Mouse (Mus musculus): ENCODE data around the gene Cspg4. TPM values are rescaled to one million over a fixed set of nuclear protein-coding genes. Genes with fewer than 3 reads are reported as not detected.

Cspg4 gene
- polyA plus RNA-seq, 1 experiment from 2014 or later = 41.1 TPM

DNA sequence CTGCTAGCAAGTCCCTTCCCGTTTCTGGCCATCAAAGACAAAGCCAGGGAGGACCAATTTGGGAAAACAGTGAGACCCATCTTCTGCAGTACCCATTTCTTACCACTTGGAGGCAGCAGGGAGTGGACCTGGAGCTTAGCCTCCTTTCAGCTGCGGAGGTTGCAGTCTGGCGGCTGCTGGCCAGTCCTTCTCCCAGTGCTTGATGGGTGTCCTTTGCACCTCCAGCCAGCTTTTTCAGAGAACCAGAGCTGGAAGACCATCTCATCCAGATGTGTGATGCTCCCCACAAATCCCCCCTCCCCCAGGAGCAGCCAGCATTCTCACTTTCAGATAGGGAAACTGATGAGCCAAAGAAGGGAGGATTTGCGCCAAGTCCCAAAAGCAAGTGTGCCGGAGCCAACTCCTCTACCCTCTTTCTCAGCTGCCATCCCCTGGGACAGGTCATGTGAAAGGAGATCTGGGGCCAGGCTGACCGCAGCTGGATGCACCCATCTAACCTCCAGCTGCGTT lies 21.1 kb upstream of the Cspg4 start:
- no peak overlapping the region for H3K27ac ChIP-seq
- H3K27me3 ChIP-seq = peaks cover 28% of the 10 kb centered on the region
- H3K36me3 ChIP-seq = no peaks in the 10 kb centered on the region
- ATAC-seq (ENCODE audit: low FRiP score, low read depth) = no peak
- 36% methylated on average over 7 of the region's 7 CpGs for WGBS
- H3K4me1 ChIP-seq = peaks cover 23% of the 10 kb centered on the region
- H3K4me3 ChIP-seq = no peak overlapping the region
- H3K9ac ChIP-seq = no peak overlapping the region
- no peaks in the 10 kb centered on the region for H3K9me3 ChIP-seq
- H3K4me2 ChIP-seq (replicated peaks) = no peak overlapping the region

DNA sequence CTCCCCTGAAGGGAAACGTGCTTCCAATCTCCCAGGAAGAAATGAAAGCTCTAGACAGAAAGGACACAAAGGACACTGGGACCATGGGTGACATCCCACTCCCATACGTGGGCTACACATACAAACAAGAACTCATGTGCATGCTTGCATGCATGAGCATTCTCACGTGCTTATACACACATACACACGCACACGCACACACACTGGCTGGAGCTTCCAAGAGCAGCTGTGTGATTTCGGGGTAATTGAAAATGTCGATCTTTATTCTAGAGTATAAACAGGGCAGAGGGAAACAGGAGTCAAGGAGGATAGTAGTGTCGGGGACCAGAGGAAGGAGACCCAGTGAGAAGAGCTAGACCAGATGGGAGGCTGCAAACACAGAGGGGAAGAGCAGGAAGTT lies 20.2 kb upstream of the Cspg4 start:
- 69% methylated on average over 8 of the region's 8 CpGs for WGBS

DNA sequence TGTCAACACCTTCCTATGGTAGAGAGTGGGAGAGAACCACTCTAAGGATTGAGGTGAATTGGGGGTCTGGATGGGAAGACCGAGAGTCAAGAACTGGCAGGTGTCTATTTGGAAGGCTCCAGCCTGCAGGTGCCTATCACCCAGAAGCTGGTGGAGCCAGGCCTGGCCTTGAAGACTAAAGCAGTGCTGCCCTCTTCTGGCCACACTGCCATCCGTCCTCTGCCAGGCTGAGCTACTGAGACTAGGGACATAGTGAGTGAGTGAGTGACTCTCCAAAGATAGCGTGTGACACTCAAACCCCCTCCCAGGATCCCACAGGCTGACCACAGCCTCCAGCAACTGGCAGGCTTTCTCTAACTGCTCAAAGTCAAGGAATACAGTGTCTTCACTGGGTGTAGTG lies 17.3 kb upstream of the Cspg4 start:
- Histone ChIP-seq H3K4me2 (replicated peaks) (no peak overlapping the region), H3K36me3 (no peaks in the 10 kb centered on the region), H3K9me3 (no peaks in the 10 kb centered on the region), H3K9ac (no peak overlapping the region), H3K27ac (no peak overlapping the region), H3K4me3 (no peak overlapping the region), H3K27me3 (peaks cover 25% of the 10 kb centered on the region), H3K4me1 (peaks cover 27% of the 10 kb centered on the region)
- WGBS = 20% methylated on average over 3 of the region's 3 CpGs
- ATAC-seq (ENCODE audit: low FRiP score, low read depth) = no peak

More for the DNA sequence above, 20.2 kb upstream of the Cspg4 start:
- Histone ChIP-seq H3K9ac (0 out of 2 replicates have a peak overlapping the region, but pooled peaks have one; percentile 5), H3K36me3 (no peaks in the 10 kb centered on the region), H3K4me1 (peaks cover 23% of the 10 kb centered on the region), H3K4me3 (no peak overlapping the region), H3K9me3 (no peaks in the 10 kb centered on the region), H3K4me2 (replicated peaks) (no peak overlapping the region), H3K27ac (no peak overlapping the region), H3K27me3 (peaks cover 25% of the 10 kb centered on the region)
- no peak for ATAC-seq (ENCODE audit: low FRiP score, low read depth)

DNA sequence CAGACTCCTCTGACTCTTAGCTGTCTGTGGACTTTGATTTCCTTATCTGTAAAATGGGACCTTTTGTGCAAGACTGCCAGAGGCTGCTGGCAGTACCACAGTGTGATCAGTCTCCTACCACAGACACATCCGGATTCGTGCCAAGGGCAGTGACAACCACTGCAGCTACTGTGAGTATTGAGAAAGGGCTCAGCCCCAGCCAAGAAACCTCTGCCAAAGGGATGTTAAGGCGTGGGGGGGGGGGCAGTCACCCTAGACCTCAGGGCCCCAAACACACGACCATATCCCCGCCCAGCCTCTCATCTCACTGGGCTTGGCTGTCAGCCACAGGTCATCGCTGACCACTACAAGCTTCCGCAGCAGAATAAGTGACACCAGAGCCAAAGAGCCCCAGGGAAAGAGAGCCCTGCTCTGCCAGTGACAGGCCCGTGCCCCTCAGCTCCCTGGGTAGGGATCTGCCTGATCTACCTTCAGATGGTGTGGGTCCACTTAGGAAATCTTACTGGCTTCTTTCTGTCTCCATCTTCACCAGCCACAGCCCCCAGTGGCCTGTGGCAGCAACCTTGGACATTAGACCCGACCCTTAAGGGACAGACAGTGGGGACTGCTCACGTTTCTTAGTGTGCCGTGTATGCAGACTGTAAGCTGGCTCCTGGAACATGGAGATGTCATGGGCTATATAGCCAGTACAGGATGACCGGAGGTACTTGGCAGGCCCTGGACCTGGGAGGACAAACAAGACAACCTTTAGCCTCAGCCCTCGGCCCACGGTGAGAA lies 14.5 kb upstream of the Cspg4 start:
- no peak for ATAC-seq (ENCODE audit: low FRiP score, low read depth)
- Histone ChIP-seq H3K9me3 (no peaks in the 10 kb centered on the region), H3K27ac (no peak overlapping the region), H3K36me3 (no peaks in the 10 kb centered on the region), H3K27me3 (peaks cover 15% of the 10 kb centered on the region; the same call in 1 of the 2 replicates), H3K9ac (no peak overlapping the region), H3K4me3 (no peak overlapping the region), H3K4me2 (replicated peaks) (no peak overlapping the region), H3K4me1 (peaks cover 24% of the 10 kb centered on the region)
- WGBS = 77% methylated on average over 14 of the region's 14 CpGs

DNA sequence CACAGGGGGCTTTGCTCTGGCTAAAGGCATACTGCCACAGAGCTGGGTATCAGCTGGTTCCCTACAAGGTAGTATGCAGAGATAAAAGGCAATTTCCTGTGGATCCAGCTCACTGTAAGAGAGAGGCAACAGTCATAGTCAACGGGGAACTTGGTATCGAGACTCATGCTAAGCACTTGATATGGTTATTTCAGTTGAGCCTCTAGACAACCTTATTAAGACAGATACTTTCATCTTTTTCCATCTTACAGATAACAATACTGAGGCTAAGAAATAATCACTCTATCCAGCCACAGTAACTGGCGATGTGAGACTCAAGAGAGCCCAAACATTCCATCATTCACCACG lies 14.0 kb upstream of the Cspg4 start:
- H3K4me1 ChIP-seq = peaks cover 24% of the 10 kb centered on the region
- WGBS = 80% methylated on average over 4 of the region's 4 CpGs

DNA sequence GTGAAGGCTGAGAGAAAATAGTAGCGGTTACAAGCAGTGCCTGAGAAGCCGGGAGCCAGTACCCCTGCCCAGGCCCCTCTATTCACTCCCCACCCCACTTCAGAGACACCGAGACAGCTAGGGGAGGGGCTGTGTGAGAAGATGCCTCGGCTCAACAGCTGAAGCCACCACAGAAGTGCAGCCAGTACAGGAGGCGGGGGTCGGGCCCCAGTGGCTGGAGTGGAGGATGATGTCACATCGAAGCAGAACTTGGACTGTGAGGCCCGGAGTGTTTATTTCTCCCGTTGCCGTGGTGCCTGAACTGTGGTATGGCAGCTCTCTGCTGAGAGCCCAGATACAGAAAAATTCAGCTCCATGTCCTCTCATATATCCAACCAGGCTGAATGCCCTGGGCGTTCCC lies 13.1 kb upstream of the Cspg4 start:
- peak overlapping the region; percentile 10; the same call in 1 of the 2 replicates for H3K4me2 ChIP-seq (replicated peaks)
- no peaks in the 10 kb centered on the region for H3K36me3 ChIP-seq
- no peaks in the 10 kb centered on the region for H3K9me3 ChIP-seq
- H3K27me3 ChIP-seq = peaks cover 2% of the 10 kb centered on the region; the same call in 1 of the 2 replicates
- WGBS = 29% methylated on average over 11 of the region's 11 CpGs
- peak; percentile 86 for ATAC-seq (ENCODE audit: low FRiP score, low read depth)
- peaks cover 24% of the 10 kb centered on the region for H3K4me1 ChIP-seq
- no peak overlapping the region; the same call in 1 of the 2 replicates for H3K9ac ChIP-seq
- H3K4me3 ChIP-seq = no peak overlapping the region
- no peak overlapping the region for H3K27ac ChIP-seq

More for the DNA sequence above, 14.0 kb upstream of the Cspg4 start:
- no peak for ATAC-seq (ENCODE audit: low FRiP score, low read depth)
- peaks cover 10% of the 10 kb centered on the region; the same call in 1 of the 2 replicates for H3K27me3 ChIP-seq
- no peak overlapping the region for H3K4me3 ChIP-seq
- H3K4me2 ChIP-seq (replicated peaks) = no peak overlapping the region
- no peak overlapping the region for H3K9ac ChIP-seq
- H3K27ac ChIP-seq = no peak overlapping the region
- H3K36me3 ChIP-seq = no peaks in the 10 kb centered on the region
- H3K9me3 ChIP-seq = no peaks in the 10 kb centered on the region

DNA sequence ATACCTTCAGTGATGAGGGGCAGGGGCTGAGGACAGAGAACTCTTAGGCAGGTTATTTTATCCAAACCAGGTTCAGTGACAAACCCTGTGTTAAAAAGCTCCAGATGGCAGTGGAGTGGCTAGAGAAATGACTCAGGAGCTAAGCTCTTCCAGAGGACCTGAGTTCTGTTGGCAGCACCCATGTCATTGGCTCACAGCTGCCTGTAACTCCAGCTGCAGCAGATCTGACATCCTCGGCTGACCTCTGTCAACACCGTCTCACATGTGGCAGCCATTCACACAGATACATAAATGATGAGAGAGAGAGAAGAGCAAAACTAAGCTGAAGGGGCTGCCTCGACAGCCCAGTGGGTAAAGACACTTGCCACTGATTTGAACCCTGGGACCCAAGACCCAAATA lies 7.4 kb upstream of the Cspg4 start:
- H3K9me3 ChIP-seq = no peaks in the 10 kb centered on the region
- H3K9ac ChIP-seq = no peak overlapping the region
- H3K4me1 ChIP-seq = peaks cover 21% of the 10 kb centered on the region
- ATAC-seq (ENCODE audit: low FRiP score, low read depth) = no peak
- no peak overlapping the region for H3K4me3 ChIP-seq
- H3K27me3 ChIP-seq = no peaks in the 10 kb centered on the region
- 31% methylated on average over 3 of the region's 3 CpGs for WGBS
- H3K27ac ChIP-seq = no peak overlapping the region
- no peak overlapping the region for H3K4me2 ChIP-seq (replicated peaks)
- no peaks in the 10 kb centered on the region for H3K36me3 ChIP-seq

DNA sequence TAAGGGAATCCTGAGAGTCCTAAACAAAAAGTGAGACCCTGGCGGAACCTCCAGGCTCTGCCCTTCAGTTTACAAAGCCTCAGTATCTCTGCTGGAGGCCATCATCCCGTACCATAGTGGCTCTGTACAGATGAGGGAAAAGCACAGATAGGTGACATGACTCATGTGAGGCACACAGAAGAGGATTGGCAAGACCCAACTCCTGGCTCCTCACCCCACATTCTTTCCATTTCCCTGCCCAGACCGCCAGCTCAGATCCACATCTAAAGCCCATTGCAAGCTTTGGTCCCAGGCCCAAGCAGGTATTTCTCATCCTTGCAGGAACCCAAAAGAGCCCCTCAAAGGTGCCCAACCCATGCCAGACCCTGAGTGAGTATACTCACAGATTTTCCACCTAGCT lies 4.8 kb upstream of the Cspg4 start:
- no peak overlapping the region for H3K9ac ChIP-seq
- no peaks in the 10 kb centered on the region for H3K36me3 ChIP-seq
- H3K27me3 ChIP-seq = no peaks in the 10 kb centered on the region
- no peak overlapping the region for H3K4me3 ChIP-seq
- WGBS = 86% methylated on average over 3 of the region's 3 CpGs
- H3K4me2 ChIP-seq (replicated peaks) = no peak overlapping the region
- no peak overlapping the region for H3K27ac ChIP-seq
- H3K4me1 ChIP-seq = peaks cover 29% of the 10 kb centered on the region
- ATAC-seq (ENCODE audit: low FRiP score, low read depth) = no peak
- H3K9me3 ChIP-seq = no peaks in the 10 kb centered on the region

DNA sequence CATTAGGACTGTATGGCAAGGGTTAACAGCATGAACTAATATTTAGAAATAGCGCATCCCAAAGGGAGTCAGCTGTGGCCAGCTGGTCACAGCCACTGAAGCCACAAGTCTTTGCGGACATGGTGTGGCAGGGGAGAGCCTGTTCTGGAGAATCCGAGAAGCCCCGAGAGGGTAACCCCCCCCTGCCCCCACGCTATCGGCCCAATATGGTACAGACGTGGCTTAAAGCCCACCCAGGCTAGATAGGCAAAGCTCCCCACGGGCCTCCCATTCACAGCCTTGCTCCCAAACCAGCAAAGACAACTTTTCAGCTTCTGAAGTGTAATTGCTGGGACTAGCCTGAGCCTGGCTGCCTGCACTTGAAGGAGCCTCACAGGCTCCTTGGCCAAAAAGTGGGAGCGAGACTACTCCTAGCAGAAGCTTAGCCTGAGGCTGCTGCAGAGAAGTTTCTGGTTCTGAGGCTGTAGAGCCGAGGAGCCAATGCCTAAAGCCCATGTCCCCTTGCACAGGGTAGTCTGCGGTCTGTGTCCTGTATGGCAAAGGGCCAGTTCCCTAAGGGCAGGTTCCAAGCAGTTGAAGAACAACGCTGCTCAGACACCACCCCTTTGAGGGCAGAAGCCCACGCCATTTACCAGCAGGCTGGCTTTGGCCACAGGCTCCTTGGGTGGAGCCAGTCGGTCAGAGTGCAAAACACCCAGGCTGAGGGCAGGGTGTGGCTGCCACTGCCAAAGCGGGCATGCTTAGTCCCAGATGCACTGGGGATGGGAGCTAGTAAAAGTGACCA lies 4.2 kb upstream of the Cspg4 start:
- no peaks in the 10 kb centered on the region for H3K36me3 ChIP-seq
- H3K4me3 ChIP-seq = no peak overlapping the region
- H3K27ac ChIP-seq = peak overlapping the region; percentile 64; the same call in 1 of the 2 replicates
- ATAC-seq (ENCODE audit: low FRiP score, low read depth) = no peak
- H3K4me2 ChIP-seq (replicated peaks) = no peak overlapping the region
- no peaks in the 10 kb centered on the region for H3K9me3 ChIP-seq
- WGBS = 57% methylated on average over 15 of the region's 15 CpGs
- H3K9ac ChIP-seq = peak overlapping the region; percentile 13
- H3K4me1 ChIP-seq = peaks cover 36% of the 10 kb centered on the region
- no peaks in the 10 kb centered on the region for H3K27me3 ChIP-seq

DNA sequence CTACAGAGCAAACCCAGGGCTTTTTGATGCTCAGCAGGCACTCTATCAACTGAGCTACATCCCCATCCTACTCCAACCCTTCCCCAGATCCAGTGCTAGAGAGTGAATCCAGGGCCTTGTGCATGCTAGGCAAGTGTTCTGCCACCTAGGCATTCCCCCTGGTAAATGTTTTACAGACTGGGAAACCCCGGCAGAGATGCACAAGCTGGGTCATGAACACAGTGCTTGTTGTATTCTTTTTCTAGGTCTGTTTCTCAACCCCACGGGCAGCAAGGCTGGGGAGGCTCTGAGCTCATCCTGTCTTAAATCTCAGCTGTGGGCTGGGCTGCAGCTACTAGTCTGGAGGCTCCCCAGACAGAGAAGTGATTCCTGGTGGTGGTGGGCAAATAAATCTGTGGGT lies 2.0 kb upstream of the Cspg4 start:
- ATAC-seq (ENCODE audit: low FRiP score, low read depth) = no peak
- Histone ChIP-seq H3K27me3 (no peaks in the 10 kb centered on the region), H3K4me3 (no peak overlapping the region), H3K4me1 (peaks cover 58% of the 10 kb centered on the region), H3K4me2 (replicated peaks) (no peak overlapping the region), H3K9me3 (no peaks in the 10 kb centered on the region), H3K36me3 (no peaks in the 10 kb centered on the region), H3K9ac (no peak overlapping the region), H3K27ac (no peak overlapping the region)
- WGBS = 50% methylated on average over 2 of the region's 2 CpGs

DNA sequence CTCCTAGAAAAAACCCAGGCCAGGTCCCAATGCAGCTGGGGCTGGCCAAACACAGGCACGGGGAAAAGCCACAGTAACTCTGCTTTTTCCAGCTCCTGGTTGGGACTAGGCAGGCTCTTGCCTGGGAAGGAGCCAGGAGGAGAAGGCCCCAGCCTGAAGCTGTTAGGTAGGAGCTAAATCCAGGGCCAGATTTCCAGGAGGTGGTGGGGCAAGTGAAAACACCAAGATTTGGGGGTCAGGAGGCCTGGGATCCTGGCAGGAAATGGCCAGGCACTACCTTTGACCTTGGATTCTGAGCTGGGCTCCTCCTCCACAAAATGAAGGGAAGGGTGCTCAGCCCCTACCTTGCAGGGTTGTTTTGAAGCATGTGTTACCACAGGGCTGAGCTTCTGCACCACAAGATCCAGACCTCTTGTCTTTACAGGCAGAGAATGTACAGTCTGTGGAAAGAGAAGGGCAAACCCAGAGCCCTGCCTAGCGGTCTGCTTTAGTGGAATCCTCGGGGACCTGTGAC lies 560 bp upstream of the Cspg4 start, which contains the start of gene Odf3l1:
TSS of gene Odf3l1 (minus strand) at position 464 of the 514 bp plus-strand sequence.
- H3K4me2 ChIP-seq (replicated peaks) = peak within 1 kb of the TSS; percentile 77
- WGBS = 10% methylated on average over 3 of the region's 3 CpGs
- peak within 1 kb of the TSS; percentile 85 for H3K27ac ChIP-seq
- no peaks in the 10 kb centered on the region for H3K27me3 ChIP-seq
- H3K4me3 ChIP-seq = peak within 1 kb of the TSS; percentile 62
- peak; percentile 22; the same call in 1 of the 2 replicates for ATAC-seq (ENCODE audit: low FRiP score, low read depth)
- H3K9ac ChIP-seq = peak within 1 kb of the TSS; percentile 85
- H3K4me1 ChIP-seq = peaks cover 72% of the 10 kb centered on the region
- no peaks in the 10 kb centered on the region for H3K9me3 ChIP-seq
- no peaks in the 10 kb centered on the region for H3K36me3 ChIP-seq

Measured in limb, embryonic 13.5 days (tissue).